Mouse (Mus musculus): ENCODE results near the gene Mex3d.

The Mex3d gene

DNA sequence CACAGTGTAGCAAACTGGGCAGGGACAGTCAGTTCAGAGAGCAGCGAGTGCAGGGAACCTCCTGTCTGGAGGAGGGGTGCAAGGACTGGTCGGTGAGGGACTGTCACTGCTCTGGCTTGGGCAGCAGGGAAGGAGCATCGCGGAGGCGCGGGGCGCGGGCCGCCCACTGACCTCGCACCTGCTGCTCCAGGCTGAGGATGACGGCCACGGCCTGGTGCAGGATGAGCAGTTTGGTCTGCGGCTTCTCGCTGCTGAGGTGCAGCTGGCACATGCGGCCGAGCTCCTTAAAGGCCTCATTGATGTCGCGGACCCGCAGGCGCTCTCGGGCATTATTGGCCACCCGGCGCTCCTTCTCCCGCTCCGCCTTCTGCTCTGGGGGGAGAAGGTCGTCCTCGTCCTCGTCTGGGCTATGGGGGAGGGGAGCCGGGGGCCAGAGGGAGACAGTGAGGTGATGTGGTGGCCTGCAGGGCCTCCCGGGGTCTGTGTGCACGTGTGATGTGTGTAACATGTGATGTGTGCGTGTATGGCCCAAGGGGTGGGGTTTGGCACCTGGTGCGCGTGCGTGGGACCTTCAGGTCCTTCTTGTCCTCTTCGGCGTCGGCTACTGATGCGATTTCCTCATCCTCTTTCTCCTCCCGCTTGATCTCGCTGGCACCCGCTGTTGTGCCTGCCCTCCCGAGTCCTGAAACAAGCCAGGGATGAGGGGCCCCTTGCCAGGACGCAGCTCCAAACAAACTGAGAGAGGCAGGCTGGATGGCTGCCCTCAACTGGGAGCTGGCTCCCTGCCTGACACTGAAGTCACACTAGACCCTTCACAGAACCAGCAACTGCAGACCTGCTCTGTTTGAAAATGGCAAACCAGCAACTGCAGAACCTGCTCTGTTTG lies 25.4 kb upstream of the Mex3d start:
- peak in 1 of 2 experiments; percentile 74 for DNase-seq (ENCODE audit: low spot score in 2 of 2)

DNA sequence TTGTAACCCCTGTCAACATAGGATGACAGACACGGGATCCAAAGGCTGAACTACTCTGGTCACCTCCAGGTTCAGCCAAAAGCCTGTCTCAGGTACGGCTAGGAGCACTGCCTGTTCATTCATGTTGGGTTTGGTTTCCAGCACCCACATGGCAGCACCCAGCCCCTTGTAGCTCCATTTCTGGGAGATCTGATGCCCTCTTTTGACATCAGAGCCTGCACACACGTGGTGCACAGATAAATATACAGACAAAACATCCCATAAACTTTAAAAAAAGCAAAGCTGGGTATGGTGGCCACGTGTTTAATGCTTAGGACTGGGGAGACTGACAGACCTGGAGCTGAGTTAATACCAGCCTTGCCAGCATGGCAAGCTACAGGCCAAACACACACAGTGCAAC lies 20.5 kb upstream of the Mex3d start:
- no peak for DNase-seq (ENCODE audit: low spot score in 2 of 2)

DNA sequence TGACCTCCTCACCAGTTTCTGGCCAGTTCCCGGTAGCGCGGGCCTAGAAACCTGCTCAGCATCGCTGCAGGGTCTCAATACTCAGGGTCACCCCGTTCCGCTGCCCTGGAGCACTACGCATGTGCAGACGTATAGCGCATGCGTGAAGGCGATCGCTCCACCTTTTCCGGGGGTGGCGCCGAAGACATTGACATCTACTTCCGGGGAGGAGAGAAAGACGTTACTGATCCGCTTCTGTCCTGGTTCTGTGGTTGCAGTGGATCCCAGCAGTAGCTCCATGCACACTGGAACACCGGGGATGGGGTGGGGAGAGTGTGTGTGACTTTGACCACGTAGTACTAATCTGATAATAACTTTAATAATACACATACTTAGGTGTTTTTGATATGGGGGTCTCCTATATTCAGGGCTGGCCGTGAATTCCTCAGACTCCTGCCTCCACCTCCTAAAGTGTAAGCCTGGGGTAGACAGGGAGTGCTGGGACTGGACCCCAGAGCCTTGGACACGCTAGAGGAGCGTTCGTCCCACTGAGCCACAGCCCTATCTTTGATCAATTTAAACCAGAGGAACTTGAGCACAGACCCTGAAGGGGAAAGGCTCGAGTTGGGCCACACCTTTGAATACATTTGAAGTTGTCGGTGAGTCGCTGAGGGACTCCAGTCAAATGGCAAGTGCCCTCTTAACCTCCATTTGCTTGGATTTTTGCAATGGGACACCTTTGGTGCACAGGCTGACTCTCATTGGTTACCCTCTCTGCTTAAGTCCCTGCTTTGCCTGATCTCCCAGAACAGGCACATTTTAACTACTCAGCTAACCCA lies 19.4 kb upstream of the Mex3d start, which contains the start of gene Uqcr11:
Gene Uqcr11 (minus strand): TSS at position 147 of the 818 bp plus-strand sequence.
- peak; percentile 85 to 95 for DNase-seq (ENCODE audit: low spot score in 2 of 2)

DNA sequence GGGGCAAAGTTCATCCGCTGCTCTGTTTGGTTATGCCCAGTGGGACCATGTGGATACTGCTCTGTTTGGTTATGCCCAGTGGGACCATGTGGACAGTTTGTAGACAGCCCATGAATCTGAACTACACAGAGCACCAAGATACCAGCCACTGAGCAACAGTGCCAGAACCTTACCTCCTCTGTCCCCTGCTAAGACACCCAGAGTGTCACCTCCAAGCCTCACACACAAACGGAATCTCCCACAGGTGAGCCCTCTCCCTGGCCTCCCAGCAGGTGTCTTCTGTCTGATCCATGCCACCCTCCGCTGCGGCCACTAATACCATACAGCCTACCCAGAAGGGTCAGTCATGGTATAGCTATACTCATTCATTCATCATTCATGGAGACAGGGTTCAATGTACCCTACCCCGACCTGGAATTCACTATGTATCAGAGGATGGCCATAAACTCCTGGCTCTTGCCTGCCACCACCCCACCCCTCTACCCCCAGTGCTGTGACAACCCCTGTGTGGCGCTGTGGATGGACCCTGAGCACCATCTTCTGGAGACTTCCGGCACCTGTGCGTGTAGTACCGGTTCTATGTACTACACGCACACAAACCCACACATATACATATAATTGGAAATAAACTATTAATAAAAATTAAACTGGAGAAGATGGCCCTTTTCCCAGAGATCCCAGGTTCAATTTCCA lies 18.2 kb upstream of the Mex3d start:
- DNase-seq (ENCODE audit: low spot score in 2 of 2), result no peak

DNA sequence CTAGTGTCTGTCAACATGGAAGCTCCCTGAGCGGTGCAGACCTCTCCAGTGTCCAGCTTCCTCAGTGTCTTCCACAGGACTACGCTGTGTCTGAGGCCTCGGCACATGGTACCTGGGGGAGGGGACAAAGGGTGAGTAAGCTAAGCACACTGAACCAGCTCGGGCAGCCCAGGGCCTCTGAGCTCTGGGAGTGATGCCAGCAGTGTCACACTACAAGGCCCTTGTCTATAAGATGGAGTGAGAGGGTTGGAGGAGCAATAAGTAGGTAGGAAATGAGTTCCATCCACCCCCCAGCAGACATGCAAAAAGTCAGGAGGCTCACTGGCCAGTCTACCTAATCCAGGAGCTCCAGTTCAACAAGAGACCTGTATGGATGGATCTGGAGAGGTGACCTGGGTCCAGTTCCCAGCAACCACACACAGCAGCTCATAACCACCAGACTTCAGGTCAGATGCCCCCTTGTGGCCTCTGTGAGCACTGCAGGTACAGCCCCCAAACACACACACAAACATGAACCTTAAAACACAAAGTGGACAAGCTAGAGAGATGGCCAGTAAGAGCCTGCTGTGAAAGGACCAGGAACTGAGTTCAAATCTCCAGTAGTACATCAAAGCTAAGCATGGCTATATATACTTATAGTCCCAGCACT lies 15.7 kb upstream of the Mex3d start:
- DNase-seq (ENCODE audit: low spot score in 2 of 2), result no peak

DNA sequence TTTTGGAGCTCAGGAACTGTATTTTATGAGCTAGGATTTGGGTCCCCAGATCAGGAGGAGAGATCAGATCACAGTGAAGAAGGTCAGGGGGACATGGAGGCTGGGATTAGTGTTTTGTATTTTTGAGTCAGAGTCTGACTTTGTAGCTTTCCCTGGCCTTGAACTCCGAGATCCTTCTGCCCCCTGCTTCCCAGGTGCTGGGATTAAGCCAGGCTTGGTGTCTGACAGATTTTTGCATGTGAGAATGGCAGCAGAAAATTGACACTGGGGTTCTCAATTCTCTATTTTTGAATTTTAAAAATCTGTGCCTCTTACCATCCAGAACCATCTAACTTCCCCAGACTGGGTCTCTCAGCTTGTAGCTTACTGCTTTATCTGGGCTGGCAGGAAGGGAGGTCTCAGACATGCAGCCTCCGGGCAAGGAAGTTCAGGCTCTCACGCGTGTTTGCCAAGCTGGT lies 13.3 kb upstream of the Mex3d start:
- DNase-seq (ENCODE audit: low spot score in 2 of 2), result no peak

DNA sequence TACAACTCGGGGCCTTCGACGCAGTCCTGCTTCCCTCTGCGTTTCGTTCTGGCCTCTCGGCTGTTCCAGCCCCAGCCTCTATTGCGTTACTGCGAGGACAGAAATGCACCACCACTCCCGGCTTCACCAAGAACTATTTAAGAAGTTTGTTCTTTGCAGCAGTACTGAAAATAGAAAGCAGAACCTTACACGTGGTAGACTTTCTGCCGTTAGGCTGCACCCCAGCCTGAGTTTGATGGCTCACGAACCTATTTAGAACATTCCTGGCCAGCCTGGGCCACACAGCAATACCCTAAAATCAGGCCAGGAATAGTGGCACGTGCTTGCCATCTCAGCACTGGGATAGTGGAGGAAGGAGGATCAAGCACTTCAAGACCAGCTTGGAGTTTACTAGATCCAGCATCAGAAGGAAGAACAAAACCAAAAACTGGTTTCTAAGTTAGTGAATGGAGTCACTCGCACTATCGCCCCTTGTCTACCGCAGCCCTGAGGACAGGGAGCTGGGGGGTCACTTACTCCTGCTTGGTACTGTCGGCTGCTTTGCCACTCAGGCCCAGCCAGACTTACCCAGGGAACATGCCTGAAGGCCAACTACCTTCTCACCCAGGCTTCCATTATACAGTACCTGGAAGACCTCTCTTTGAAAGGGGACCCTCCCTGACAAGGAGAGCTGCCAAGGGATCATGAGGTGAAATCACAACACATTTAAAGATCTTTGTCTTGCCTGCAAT lies 12.7 kb upstream of the Mex3d start:
- DNase-seq (ENCODE audit: low spot score in 2 of 2), result no peak

DNA sequence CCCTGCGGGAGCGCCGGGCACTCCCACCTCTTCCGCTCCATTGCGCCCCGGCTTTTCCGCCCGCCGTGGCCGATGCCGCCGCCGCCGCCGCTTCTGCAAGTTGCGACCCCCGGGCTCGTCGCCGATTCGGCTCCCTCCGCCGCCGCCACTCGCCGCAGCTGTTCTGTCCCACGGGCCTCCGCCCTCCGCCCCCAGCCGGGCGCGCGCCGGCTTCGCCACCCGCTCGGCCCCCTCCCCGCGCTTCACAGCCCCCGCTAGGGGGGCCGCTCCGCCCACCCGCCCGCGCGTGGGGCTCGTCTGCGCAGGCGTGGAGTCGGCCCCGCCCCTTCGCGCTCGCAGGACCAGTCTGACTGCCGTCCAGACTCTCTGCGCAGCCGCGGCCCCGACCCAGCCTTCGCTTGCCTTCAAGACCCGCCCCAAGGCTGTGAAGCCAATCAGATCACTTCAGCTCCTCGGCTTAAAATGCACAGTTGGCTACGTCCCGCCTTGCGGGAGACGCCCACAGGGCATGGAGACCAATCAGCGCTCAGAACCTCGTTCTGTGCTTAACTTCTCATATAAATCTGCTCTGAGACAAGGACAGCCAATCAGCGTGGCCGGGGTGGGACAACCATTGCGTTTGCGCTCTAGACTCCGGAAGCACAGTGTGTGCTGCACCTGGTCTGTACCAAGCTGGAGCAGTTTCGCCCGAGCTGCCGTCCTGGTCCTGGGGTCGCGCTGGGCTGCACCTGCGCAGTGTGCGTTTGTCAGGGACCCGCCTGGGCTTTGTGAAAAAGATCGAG lies 11.9 kb upstream of the Mex3d start, which contains the start of gene Mbd3:
Gene Mbd3 (minus strand): TSS at position 360 of the 782 bp plus-strand sequence.
- DNase-seq (ENCODE audit: low spot score in 2 of 2), result peak; percentile 99 to 100

DNA sequence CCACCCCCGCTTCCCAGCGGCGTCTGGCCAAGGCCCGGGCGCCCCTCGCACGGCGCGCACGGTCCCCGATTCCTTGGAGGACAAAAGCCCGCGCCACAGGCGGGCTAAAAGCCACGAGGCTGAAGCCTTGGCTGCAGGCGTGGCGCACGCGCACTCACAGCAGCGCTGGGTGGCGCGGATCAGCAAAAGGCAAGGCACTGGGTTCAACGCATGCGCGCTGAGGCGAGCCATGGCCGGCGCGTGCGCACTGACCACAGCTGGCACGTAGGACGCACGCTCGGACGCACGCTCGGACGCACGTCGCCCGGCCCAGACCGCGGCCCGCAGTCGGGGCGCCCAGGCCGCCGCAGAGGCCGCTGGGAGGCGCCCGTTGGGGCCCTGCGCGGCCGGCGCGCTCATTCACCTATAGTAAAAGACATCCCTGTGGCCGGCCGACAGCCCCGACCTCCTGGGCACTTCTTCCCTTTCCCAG lies 11.3 kb upstream of the Mex3d start:
- DNase-seq (ENCODE audit: low spot score in 2 of 2), result peak; percentile 94 to 97

DNA sequence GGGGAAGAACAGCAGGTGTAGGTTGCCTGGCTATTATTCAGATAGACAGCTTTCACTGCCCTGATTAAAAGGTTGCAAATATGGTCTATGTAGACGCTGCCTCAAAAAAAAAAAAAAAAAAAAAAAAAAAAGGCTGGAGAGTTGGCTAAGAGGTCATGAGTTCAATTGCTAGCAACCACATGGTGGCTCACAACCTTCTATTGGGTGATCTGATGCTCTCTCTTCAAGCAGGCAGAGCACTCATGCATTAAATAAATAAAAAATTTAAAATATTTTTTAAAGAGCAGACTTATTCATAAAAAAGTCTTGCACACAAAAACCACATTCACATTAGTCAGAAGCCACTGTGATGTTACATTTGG lies 10.7 kb upstream of the Mex3d start:
- no peak for DNase-seq (ENCODE audit: low spot score in 2 of 2)

DNA sequence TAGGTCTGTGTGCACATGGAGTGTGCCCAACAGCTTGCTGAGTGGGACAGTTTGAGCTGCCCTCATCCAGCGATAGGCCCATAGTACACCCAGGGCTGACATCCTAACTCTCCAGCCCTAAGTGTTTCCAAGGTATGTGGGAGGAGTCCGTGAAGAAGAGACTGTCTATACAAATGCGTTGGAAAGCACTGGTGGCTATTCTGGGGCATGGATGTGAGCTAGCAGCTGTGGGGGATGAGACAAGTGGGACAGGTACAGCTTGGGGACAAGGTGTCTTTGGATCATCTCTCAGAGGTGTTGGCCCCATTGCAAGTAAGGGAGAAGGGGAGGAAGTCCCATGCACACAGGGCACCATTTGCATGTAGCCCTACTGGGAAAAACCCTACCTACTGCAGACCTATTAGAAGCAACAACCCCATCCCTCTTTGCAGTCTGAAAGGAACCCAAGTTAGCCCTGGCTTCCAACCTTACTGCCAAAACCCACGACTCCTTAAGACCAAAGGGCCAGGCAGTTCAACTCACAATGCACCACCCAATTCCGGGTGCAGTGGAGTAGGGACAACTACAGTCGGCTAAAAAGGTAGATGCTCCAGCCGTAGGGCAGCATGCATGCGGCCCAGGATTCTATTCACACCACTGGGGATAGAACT lies 10.2 kb upstream of the Mex3d start:
- DNase-seq (ENCODE audit: low spot score in 2 of 2), result no peak

DNA sequence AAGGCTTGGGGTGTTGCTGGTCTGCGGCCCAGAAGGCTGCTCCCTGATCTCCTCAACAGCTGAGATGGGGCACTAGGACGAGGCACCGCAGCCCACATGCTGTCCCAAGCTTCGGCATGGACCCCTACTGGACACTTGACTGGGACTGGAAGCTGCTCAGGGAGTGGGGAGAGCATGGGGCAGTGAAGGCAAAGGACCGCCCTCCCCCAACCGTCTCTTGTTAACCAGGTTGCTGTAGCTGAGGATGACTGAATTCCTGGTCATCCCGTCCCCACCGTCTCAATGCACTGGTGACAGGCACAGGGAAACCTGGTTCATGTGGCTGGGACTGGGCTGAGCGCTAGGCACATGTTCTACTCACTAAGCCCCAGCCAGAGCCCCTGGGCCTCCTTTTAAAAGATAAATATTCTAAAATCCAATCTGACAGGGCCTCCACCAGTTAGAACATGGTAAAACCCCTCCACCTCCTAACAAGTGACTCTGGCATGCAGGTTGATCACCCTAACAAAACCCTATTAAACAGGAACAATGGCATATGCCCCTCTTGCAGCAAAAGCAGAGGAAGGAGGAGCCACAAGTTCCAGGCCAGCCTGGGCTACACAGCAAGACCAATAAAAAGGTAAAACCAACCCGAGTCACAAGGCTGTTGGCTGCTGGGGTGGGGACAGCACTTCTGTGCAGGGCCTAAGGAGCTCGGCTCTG lies 9.5 kb upstream of the Mex3d start:
- DNase-seq (ENCODE audit: low spot score in 2 of 2), result no peak

DNA sequence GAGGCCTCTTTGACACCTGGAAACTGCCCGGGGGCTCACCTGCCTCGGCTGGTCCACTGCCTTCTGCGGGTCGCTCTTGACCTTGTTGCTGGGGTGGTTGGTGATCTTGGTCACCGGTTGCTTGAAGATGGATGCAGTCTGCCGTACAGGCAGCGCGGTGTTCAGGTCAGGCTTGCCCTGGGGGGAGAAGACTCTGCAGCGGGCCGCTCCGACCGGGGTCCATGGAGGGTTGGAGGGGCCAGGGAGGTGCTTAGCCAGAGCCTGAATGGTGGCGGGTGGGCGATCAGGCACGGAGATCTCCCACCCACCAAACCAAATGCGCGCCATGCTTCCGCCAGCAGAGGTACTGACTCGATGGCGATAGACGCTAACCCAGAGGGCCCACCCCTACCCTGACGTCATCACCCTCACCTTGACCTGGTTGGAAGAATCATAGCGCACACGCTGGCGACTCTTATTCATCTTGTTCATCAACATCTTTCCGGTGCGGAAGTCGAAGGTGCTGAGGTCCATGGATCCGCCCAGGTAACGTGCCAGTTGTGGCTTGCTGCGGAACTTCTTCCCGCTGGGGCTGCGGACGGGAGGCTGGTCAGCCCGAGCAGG lies 7.7 kb upstream of the Mex3d start:
- DNase-seq (ENCODE audit: low spot score in 2 of 2), result no peak

DNA sequence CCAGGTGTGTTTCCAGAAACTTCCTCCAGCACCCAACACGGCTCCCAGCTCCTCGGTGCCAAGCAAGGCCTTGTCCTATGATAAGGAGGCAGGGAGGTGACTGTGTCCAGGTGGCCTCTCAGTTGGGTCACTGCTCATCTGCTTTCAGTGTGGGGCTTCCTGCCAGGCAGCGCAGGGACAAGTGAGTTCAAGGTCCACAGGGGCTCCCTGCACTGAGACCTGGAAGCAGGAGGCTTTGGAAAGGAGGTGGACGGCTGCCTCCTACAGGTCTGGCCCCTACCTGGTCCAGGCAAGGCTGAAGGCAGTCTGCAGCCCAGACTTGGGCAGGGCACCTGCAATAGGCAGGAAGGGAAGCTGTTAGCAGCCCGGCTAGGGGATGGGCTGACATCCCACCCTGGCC lies 5.2 kb upstream of the Mex3d start:
- DNase-seq (ENCODE audit: low spot score in 2 of 2), result no peak

DNA sequence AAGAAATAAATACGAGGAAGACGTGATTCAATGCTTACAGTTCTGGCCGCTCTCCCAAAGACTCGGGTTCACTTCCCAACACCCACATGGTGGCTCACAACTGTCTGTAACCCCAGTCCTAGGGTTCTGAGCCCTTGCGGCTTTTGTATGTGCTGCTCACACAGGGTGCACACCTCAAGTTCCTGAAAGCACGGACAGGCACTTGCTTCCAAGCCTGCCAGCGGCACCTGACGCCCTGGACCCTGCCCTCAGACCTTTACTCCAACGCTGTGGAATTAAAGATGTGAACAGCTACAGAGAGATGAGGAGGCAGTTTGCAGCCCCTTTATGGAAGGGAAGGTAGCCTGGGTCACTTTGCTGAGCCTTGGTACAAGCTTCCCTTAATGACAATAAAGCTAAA lies 3.2 kb upstream of the Mex3d start:
- DNase-seq (ENCODE audit: low spot score in 2 of 2), result no peak

DNA sequence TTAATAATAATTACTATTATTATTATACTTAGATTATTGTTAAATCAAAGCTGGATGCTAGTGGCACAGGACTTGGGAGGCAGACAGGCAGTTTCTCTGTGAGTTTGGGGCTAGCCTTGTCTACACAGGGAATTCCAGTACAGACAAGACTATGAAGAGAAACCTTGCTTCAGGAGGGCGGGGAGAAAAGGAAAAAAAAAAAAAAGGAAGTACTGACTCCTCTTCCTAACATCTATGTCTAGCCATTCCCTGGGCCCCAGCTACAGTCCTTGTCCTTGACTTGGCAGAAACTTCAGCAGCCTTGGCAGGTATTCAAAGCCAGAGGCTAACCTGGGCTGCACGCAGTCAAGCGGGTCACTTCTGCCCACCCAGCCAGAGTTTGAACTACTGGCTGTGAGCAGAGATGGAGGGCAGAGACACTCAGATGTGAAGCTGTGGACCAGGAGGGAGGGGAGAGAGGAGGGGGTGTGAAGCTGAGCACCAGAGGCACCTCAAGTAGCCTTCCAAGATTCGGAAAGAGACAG lies 1.8 kb upstream of the Mex3d start:
- DNase-seq (ENCODE audit: low spot score in 2 of 2), result no peak

DNA sequence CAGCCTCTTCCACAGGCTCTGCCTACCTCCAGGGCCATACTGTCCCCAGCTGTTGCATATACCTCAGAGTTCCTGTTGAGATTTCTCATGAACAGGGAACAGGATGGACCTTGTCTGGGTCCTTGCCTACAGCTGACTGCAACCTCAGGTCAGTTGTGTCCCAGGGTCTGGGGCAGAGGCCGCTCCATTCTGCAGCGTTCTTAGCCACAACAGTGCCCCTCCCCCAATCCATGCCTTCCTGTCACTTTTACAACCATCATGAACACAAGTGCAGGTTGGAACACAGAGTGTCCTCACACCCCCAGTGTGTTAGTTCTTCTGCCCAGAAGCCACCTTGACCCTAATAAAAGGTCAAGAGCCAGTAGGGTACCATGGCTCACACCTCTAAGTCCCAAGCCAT lies 1.3 kb upstream of the Mex3d start:
- DNase-seq (ENCODE audit: low spot score in 2 of 2), result no peak

Data from left cerebral cortex, adult 9 months (tissue).